Mouse (Mus musculus): ENCODE measurements around the gene Nle1.
"Not testable (repeated sequence)": the region's sequence is repeated elsewhere in the genome, so short reads cannot be mapped to it uniquely, and the experiment has no call there.

Gene Nle1

GRCm38 (mm10) chr11:82907651-82908607 is at the start of gene Nle1:
TSS of gene Nle1 (minus strand) at chr11:82908411.
- peak; percentile 94 for DNase-seq

GRCm38 (mm10) chr11:82956925-82957324 is 48.7 kb upstream of the Nle1 start:
- no peak for DNase-seq

GRCm38 (mm10) chr11:82954631-82955030 is 46.4 kb upstream of the Nle1 start:
- DNase-seq: no peak

GRCm38 (mm10) chr11:82952612-82953542 is 44.7 kb upstream of the Nle1 start:
- DNase-seq: no peak

GRCm38 (mm10) chr11:82951865-82952611 is 43.8 kb upstream of the Nle1 start:
- no peak for DNase-seq

- DNase-seq: no peak
Measured at GRCm38 (mm10) chr11:82950736-82951481, 42.7 kb upstream of the Nle1 start, which contains the start of gene Slfn5. TSS of gene Slfn5 (plus strand) at chr11:82951349.

- no peak for DNase-seq
Measured at GRCm38 (mm10) chr11:82949036-82949435, 40.8 kb upstream of the Nle1 start.

- no peak for DNase-seq
Measured at GRCm38 (mm10) chr11:82947457-82947856, 39.2 kb upstream of the Nle1 start.

- DNase-seq: no peak
Measured at GRCm38 (mm10) chr11:82945636-82946035, 37.4 kb upstream of the Nle1 start.

- peak; percentile 42 for DNase-seq
Measured at GRCm38 (mm10) chr11:82943336-82943735, 35.1 kb upstream of the Nle1 start.

GRCm38 (mm10) chr11:82933186-82933585 is 25.0 kb upstream of the Nle1 start:
- DNase-seq: no peak

GRCm38 (mm10) chr11:82931671-82932450 is 23.6 kb upstream of the Nle1 start:
- not testable (repeated sequence) for DNase-seq

- DNase-seq: not testable (repeated sequence)
Measured at GRCm38 (mm10) chr11:82931161-82931560, 22.9 kb upstream of the Nle1 start.

- DNase-seq: not testable (repeated sequence)
Measured at GRCm38 (mm10) chr11:82930391-82930955, 22.3 kb upstream of the Nle1 start.

- no peak for DNase-seq
Measured at GRCm38 (mm10) chr11:82929633-82929950, 21.4 kb upstream of the Nle1 start.

GRCm38 (mm10) chr11:82928897-82929632 is 20.9 kb upstream of the Nle1 start:
- DNase-seq: no peak

GRCm38 (mm10) chr11:82923910-82924309 is 15.7 kb upstream of the Nle1 start:
- DNase-seq: not testable (repeated sequence)

GRCm38 (mm10) chr11:82921691-82922090 is 13.5 kb upstream of the Nle1 start:
- no peak for DNase-seq

- DNase-seq: no peak
Measured at GRCm38 (mm10) chr11:82920768-82921167, 12.6 kb upstream of the Nle1 start.

Measured in embryo, embryonic 11 days (tissue).